In genomic region chr17:87304151-87304894, GRCm38 (mm10) we compare ENCODE assay signal across 16 mouse cellular contexts. TPM values are rescaled to one million over a fixed set of nuclear protein-coding genes. Genes with fewer than 3 reads are reported as not detected.
DNase-seq lines count a peak whose midpoint lies in the region; ATAC-seq and TF ChIP-seq lines count a peak whose summit lies in the region.
"Had no signal": no experiment of that assay in that cellular context is flagged by ENCODE, and none has a peak within 500 bp of the region (broad histone marks: within the 10 kb centered on the region; RNA-seq: fewer than 3 reads in every experiment).

No protein-coding gene starts in this region.

- H3K9ac ChIP-seq in intestine, embryonic 16.5 days (ENCODE audit: low read depth, low read length), result no peak overlapping the region
- H3K9ac ChIP-seq in intestine, embryonic 15.5 days, result no peak overlapping the region; the same call in 1 of the 2 replicates
- H3K9ac ChIP-seq in kidney, postnatal 0 days (ENCODE audit: low read depth, low read length), result no peak overlapping the region
- no peak overlapping the region for H3K9ac ChIP-seq in hindbrain, embryonic 16.5 days (ENCODE audit: low read depth, low read length)
- H3K9ac ChIP-seq: embryonic facial prominence, embryonic 12.5 days; forebrain, embryonic 15.5 days; hindbrain, embryonic 14.5 days; lung, embryonic 14.5 days had no signal

- H3K36me3 ChIP-seq in intestine, embryonic 16.5 days (ENCODE audit: control insufficient read depth, insufficient read depth, low read length), result 0 out of 2 replicates have a peak, but pooled peaks cover 2% of the 10 kb centered on the region
- H3K36me3 ChIP-seq in intestine, embryonic 15.5 days, result no peaks in the 10 kb centered on the region
- no peaks in the 10 kb centered on the region for H3K36me3 ChIP-seq in kidney, postnatal 0 days (ENCODE audit: insufficient read depth, low read length)
- H3K36me3 ChIP-seq in megakaryocyte, embryonic 14.5 days (replicated peaks; ENCODE audit: low read length), result peaks cover 62% of the 10 kb centered on the region
- no peaks in the 10 kb centered on the region for H3K36me3 ChIP-seq in hindbrain, embryonic 16.5 days (ENCODE audit: control insufficient read depth, insufficient read depth, low read length)
- H3K36me3 ChIP-seq: embryonic facial prominence, embryonic 12.5 days; forebrain, embryonic 15.5 days had no signal

- ATAC-seq in intestine, embryonic 16.5 days, result no peak
- ATAC-seq in intestine, embryonic 15.5 days, result no peak
- ATAC-seq in kidney, postnatal 0 days (replicated peaks; ENCODE audit: low FRiP score, low read depth), result peak; percentile 38
- no peak for ATAC-seq in hindbrain, embryonic 16.5 days
- ATAC-seq: forebrain, embryonic 15.5 days had no signal

- H3K4me3 ChIP-seq in intestine, embryonic 16.5 days (ENCODE audit: low read length), result no peak overlapping the region
- H3K4me3 ChIP-seq in intestine, embryonic 15.5 days (replicated peaks), result no peak overlapping the region
- no peak overlapping the region for H3K4me3 ChIP-seq in kidney, postnatal 0 days (replicated peaks; ENCODE audit: low read depth, low read length)
- peak overlapping the region; percentile 15 for H3K4me3 ChIP-seq in megakaryocyte, embryonic 14.5 days (replicated peaks)
- no peak overlapping the region for H3K4me3 ChIP-seq in hindbrain, embryonic 16.5 days (ENCODE audit: low read length)
- H3K4me3 ChIP-seq: embryonic facial prominence, embryonic 12.5 days; forebrain, embryonic 15.5 days; myocyte had no signal

- DNase-seq in MN1 (ENCODE audit: low spot score), result peak; percentile 12
- DNase-seq in kidney, postnatal 0 days (ENCODE audit: low spot score), result no peak
- DNase-seq in urinary bladder, adult 2 months (ENCODE audit: low spot score), result no peak
- DNase-seq in heart, postnatal 14 days, result no peak
- DNase-seq: cerebellum, adult 18-20 months; layer of hippocampus, postnatal 36 days; lung, embryonic 14.5 days; thymus, postnatal 14 days had no signal

- no peak for TF ChIP-seq CTCF in kidney, postnatal 0 days (IDR thresholded peaks at IDR 0.05; ENCODE audit: low read depth)

- H3K27me3 ChIP-seq in intestine, embryonic 16.5 days (replicated peaks; ENCODE audit: control insufficient read depth, insufficient read depth, low read length), result no peaks in the 10 kb centered on the region
- no peaks in the 10 kb centered on the region for H3K27me3 ChIP-seq in intestine, embryonic 15.5 days (replicated peaks)
- no peaks in the 10 kb centered on the region for H3K27me3 ChIP-seq in kidney, postnatal 0 days (ENCODE audit: insufficient read depth, low read length)
- H3K27me3 ChIP-seq in megakaryocyte, embryonic 14.5 days (replicated peaks), result no peaks in the 10 kb centered on the region
- no peaks in the 10 kb centered on the region for H3K27me3 ChIP-seq in hindbrain, embryonic 16.5 days (replicated peaks; ENCODE audit: control insufficient read depth, insufficient read depth, low read length)
- H3K27me3 ChIP-seq: embryonic facial prominence, embryonic 12.5 days; forebrain, embryonic 15.5 days had no signal

- H3K9me3 ChIP-seq in intestine, embryonic 16.5 days (ENCODE audit: control insufficient read depth, low read length), result no peaks in the 10 kb centered on the region
- H3K9me3 ChIP-seq in intestine, embryonic 15.5 days, result no peaks in the 10 kb centered on the region
- H3K9me3 ChIP-seq in kidney, postnatal 0 days (replicated peaks; ENCODE audit: low read length), result no peaks in the 10 kb centered on the region
- no peaks in the 10 kb centered on the region for H3K9me3 ChIP-seq in megakaryocyte, embryonic 14.5 days
- H3K9me3 ChIP-seq in hindbrain, embryonic 16.5 days (ENCODE audit: control insufficient read depth, low read length), result no peaks in the 10 kb centered on the region
- H3K9me3 ChIP-seq: embryonic facial prominence, embryonic 12.5 days; forebrain, embryonic 15.5 days had no signal

- H3K4me1 ChIP-seq in intestine, embryonic 16.5 days (ENCODE audit: control insufficient read depth, insufficient read depth, low read length), result peaks cover 12% of the 10 kb centered on the region
- peaks cover 9% of the 10 kb centered on the region for H3K4me1 ChIP-seq in intestine, embryonic 15.5 days (replicated peaks)
- peaks cover 4% of the 10 kb centered on the region; the same call in 1 of the 2 replicates for H3K4me1 ChIP-seq in kidney, postnatal 0 days (replicated peaks; ENCODE audit: insufficient read depth, low read length)
- H3K4me1 ChIP-seq in megakaryocyte, embryonic 14.5 days, result peaks cover 65% of the 10 kb centered on the region
- H3K4me1 ChIP-seq in hindbrain, embryonic 16.5 days (ENCODE audit: control insufficient read depth, insufficient read depth, low read depth, low read length), result no peaks in the 10 kb centered on the region
- H3K4me1 ChIP-seq: embryonic facial prominence, embryonic 12.5 days; forebrain, embryonic 15.5 days had no signal

- H3K27ac ChIP-seq in intestine, embryonic 16.5 days (ENCODE audit: low read length), result peak overlapping the region; percentile 8; the same call in 1 of the 2 replicates
- H3K27ac ChIP-seq in intestine, embryonic 15.5 days, result no peak overlapping the region
- no peak overlapping the region for H3K27ac ChIP-seq in kidney, postnatal 0 days
- no peak overlapping the region for H3K27ac ChIP-seq in hindbrain, embryonic 16.5 days (ENCODE audit: low read depth, low read length)
- H3K27ac ChIP-seq: embryonic facial prominence, embryonic 12.5 days; forebrain, embryonic 15.5 days; hindbrain, embryonic 14.5 days had no signal

- 82% methylated on average over 11 of the region's 11 CpGs for WGBS in intestine, embryonic 16.5 days
- WGBS in intestine, embryonic 15.5 days, result 81% methylated on average over 11 of the region's 11 CpGs
- 64% methylated on average over 11 of the region's 11 CpGs for WGBS in kidney, postnatal 0 days
- 83% methylated on average over 11 of the region's 11 CpGs for WGBS in hindbrain, embryonic 16.5 days

- intact Hi-C loops in heart, postnatal 14 days (cut with DNase I), result no loop called here

- H3K4me2 ChIP-seq in intestine, embryonic 16.5 days (ENCODE audit: low read depth, low read length), result no peak overlapping the region
- H3K4me2 ChIP-seq in intestine, embryonic 15.5 days (replicated peaks), result no peak overlapping the region
- no peak overlapping the region for H3K4me2 ChIP-seq in kidney, postnatal 0 days (ENCODE audit: low read length)
- H3K4me2 ChIP-seq in hindbrain, embryonic 16.5 days (ENCODE audit: low read length), result no peak overlapping the region
- H3K4me2 ChIP-seq: embryonic facial prominence, embryonic 12.5 days; forebrain, embryonic 15.5 days; hindbrain, embryonic 14.5 days; lung, embryonic 14.5 days had no signal

RNA-seq across cellular contexts. Expression of gene Ttc7, which starts 21.6 kb away (rescaled TPM):
- polyA plus RNA-seq in intestine, embryonic 16.5 days (2015; fragmentation: Nextera tagmentation; extraction: Ambion mirVana), result 21.7 and 27.1 TPM in 2 replicates
- 22.0 and 24.7 TPM in 2 replicates for polyA plus RNA-seq in intestine, embryonic 15.5 days (2015; fragmentation: Nextera tagmentation; extraction: Ambion mirVana)
- 15.4 and 16.3 TPM in 2 replicates for polyA plus RNA-seq in kidney, postnatal 0 days (2015; fragmentation: Nextera tagmentation; extraction: Ambion mirVana)
- 8.2 and 14.1 TPM in 2 replicates for polyA plus RNA-seq in megakaryocyte, embryonic 14.5 days (2012; ENCODE audit: insufficient read depth, low replicate concordance)
- 6.1 and 6.6 TPM in 2 replicates for polyA plus RNA-seq in hindbrain, embryonic 16.5 days (2015; fragmentation: Nextera tagmentation; extraction: Ambion mirVana)
- polyA plus RNA-seq in urinary bladder, adult 2 months (2012; rRNA removed), result 14.6 and 20.5 TPM in 2 replicates
- 1 to 10 TPM; 6.7 to 8.2 TPM for total RNA-seq in heart, postnatal 14 days (2021)

RNA-seq across cellular contexts. Expression of gene Mcfd2, which starts 38.6 kb away (rescaled TPM):
- 150 and 184 TPM in 2 replicates for polyA plus RNA-seq in intestine, embryonic 16.5 days (2015; fragmentation: Nextera tagmentation; extraction: Ambion mirVana)
- polyA plus RNA-seq in intestine, embryonic 15.5 days (2015; fragmentation: Nextera tagmentation; extraction: Ambion mirVana), result 117 and 139 TPM in 2 replicates
- polyA plus RNA-seq in kidney, postnatal 0 days (2015; fragmentation: Nextera tagmentation; extraction: Ambion mirVana), result 140 and 151 TPM in 2 replicates
- 8.0 and 12.5 TPM in 2 replicates for polyA plus RNA-seq in megakaryocyte, embryonic 14.5 days (2012; ENCODE audit: insufficient read depth, low replicate concordance)
- polyA plus RNA-seq in hindbrain, embryonic 16.5 days (2015; fragmentation: Nextera tagmentation; extraction: Ambion mirVana), result 48.1 and 49.0 TPM in 2 replicates
- 81.4 and 89.1 TPM in 2 replicates for polyA plus RNA-seq in urinary bladder, adult 2 months (2012; rRNA removed)
- 10 to 100 TPM; 39.7 to 42.0 TPM for total RNA-seq in heart, postnatal 14 days (2021)
